Mouse (Mus musculus) Patski (cell line): ENCODE results near the gene Mbnl1. TPM values are rescaled to one million over a fixed set of nuclear protein-coding genes. Genes with fewer than 3 reads are reported as not detected.

Experiments
- ATAC-seq: fragments of 100-300 bp; one replicate; pipeline ENCODE4 v1.8.0; 2021
- CTCF ChIA-PET: fragments of 350-600 bp; sonication (Branson Sonifier 250); formaldehyde crosslinking; loops from one replicate; lab custom pipeline; 2022; ENCODE audit warnings: inconsistent platforms; lab: Charles Lee
- POLR2A ChIA-PET: fragments of 350-600 bp; sonication (Branson Sonifier 250); formaldehyde crosslinking; loops from one replicate; lab custom pipeline; 2022; ENCODE audit warnings: antibody characterized with exemption, inconsistent platforms; lab: Charles Lee
- DNase-seq: peaks from one replicate; pipeline ENCODE4 v3.0.0-alpha.2; 2011; ENCODE audit warnings: low read depth, low spot score
- H3K27me3 ChIP-seq: fragments of 371-371 bp; one replicate; pipeline ENCODE4 v1.5.1; 2021
- CTCF ChIP-seq: fragments of 100-300 bp; IDR thresholded peaks from one replicate; pipeline ENCODE4 v1.5.1; 2021
- in situ Hi-C: fragments of 300-500 bp; cut with MboI; formaldehyde crosslinking; loops from 3 replicates; pipeline ENCODE4 v1.11.1; 2018; ENCODE audit warnings: low pct_unique_long_range_greater_than_20kb, mixed read lengths
- polyA plus RNA-seq: library from polyadenylated mRNA; unstranded; gene quantifications from one replicate; pipeline ENCODE4 v1.2.3, GENCODE M21; 2021

Mbnl1 gene
- polyA plus RNA-seq, 1 experiment from 2014 or later = 84.9 TPM

GRCm38 (mm10) chr3:60556596-60556995 lies 84.0 kb downstream of the Mbnl1 start:
- TF ChIP-seq CTCF = no peak
- no peak for DNase-seq
- in situ Hi-C loops = no loop called here
- ATAC-seq = no peak
- ChIA-PET CTCF (interaction anchor here (0.6 to 2.3 kb wide), 2 partner anchors 24 to 27 kb away, joined by 3 to 6 read pairs; no protein-coding TSS in a partner anchor), POLR2A (no interaction called here)
- no peaks in the 10 kb centered on the region for H3K27me3 ChIP-seq

- DNase-seq (no peak), ATAC-seq (no peak)
- POLR2A ChIA-PET = interaction anchor here (0.6 to 1.2 kb wide), 2 partner anchors 20 to 113 kb away, joined by 3 to 4 read pairs; no protein-coding TSS in a partner anchor
- in situ Hi-C loops = no loop called here
- H3K27me3 ChIP-seq = no peaks in the 10 kb centered on the region
- TF ChIP-seq CTCF = no peak
- CTCF ChIA-PET = interaction anchor here (1.2 kb wide), 1 partner anchor 41 kb away, joined by 5 read pairs; no protein-coding TSS in a partner anchor
These were observed 85.7 kb downstream of the Mbnl1 start for GRCm38 (mm10) chr3:60558252-60558862.

- ChIA-PET CTCF (interaction anchor here (1.2 kb wide), 1 partner anchor 18 kb away, joined by 5 read pairs; no protein-coding TSS in a partner anchor), POLR2A (interaction anchor here (0.6 kb wide), 2 partner anchors 49 to 58 kb away, joined by 3 to 4 read pairs; no protein-coding TSS in a partner anchor)
- ATAC-seq (no peak), DNase-seq (no peak)
- TF ChIP-seq CTCF = no peak
- in situ Hi-C loops = no loop called here
- H3K27me3 ChIP-seq = no peaks in the 10 kb centered on the region
These were observed 87.1 kb downstream of the Mbnl1 start for GRCm38 (mm10) chr3:60559762-60560161.

GRCm38 (mm10) chr3:60563529-60564243 lies 91.1 kb downstream of the Mbnl1 start:
- no peaks in the 10 kb centered on the region for H3K27me3 ChIP-seq
- DNase-seq = no peak
- in situ Hi-C loops = no loop called here
- CTCF ChIA-PET = interaction anchor here (1.0 to 3.1 kb wide), 6 partner anchors 8 to 45 kb away, joined by 3 to 16 read pairs (median 4); no protein-coding TSS in a partner anchor
- no peak for ATAC-seq
- TF ChIP-seq CTCF = no peak
- POLR2A ChIA-PET = interaction anchor here (0.6 to 1.5 kb wide), 2 partner anchors 15 to 32 kb away, joined by 3 to 4 read pairs; no protein-coding TSS in a partner anchor

- CTCF ChIA-PET = interaction anchor here (1.0 to 3.1 kb wide), 7 partner anchors 9 to 84 kb away, joined by 3 to 16 read pairs (median 4); no protein-coding TSS in a partner anchor
These were observed 91.6 kb downstream of the Mbnl1 start for GRCm38 (mm10) chr3:60564244-60564643.

GRCm38 (mm10) chr3:60565204-60565603 lies 92.6 kb downstream of the Mbnl1 start:
- ATAC-seq (no peak), DNase-seq (no peak)
- TF ChIP-seq CTCF = no peak
- no peaks in the 10 kb centered on the region for H3K27me3 ChIP-seq
- POLR2A ChIA-PET = interaction anchor here (0.6 to 1.3 kb wide), 2 partner anchors 11 to 24 kb away, joined by 4 read pairs; no protein-coding TSS in a partner anchor
- in situ Hi-C loops = no loop called here
- CTCF ChIA-PET = interaction anchor here (1.5 to 3.1 kb wide), 2 partner anchors 11 to 85 kb away, joined by 4 to 16 read pairs; no protein-coding TSS in a partner anchor

More at GRCm38 (mm10) chr3:60564244-60564643, 91.6 kb downstream of the Mbnl1 start:
- TF ChIP-seq CTCF = no peak
- no peaks in the 10 kb centered on the region for H3K27me3 ChIP-seq
- ATAC-seq (no peak), DNase-seq (no peak)
- POLR2A ChIA-PET = interaction anchor here (1.5 kb wide), 1 partner anchor 33 kb away, joined by 4 read pairs; no protein-coding TSS in a partner anchor
- in situ Hi-C loops = no loop called here

- ATAC-seq (no peak), DNase-seq (no peak)
- no peak for TF ChIP-seq CTCF
- no peaks in the 10 kb centered on the region for H3K27me3 ChIP-seq
- ChIA-PET POLR2A (interaction anchor here (0.6 to 1.3 kb wide), 2 partner anchors 12 to 23 kb away, joined by 4 read pairs; no protein-coding TSS in a partner anchor), CTCF (interaction anchor here (1.0 to 2.4 kb wide), 6 partner anchors 10 to 34 kb away, joined by 3 to 7 read pairs (median 4); no protein-coding TSS in a partner anchor)
- in situ Hi-C loops = no loop called here
These were observed 93.3 kb downstream of the Mbnl1 start for GRCm38 (mm10) chr3:60565950-60566349.

- ChIA-PET CTCF (interaction anchor here (1.4 to 2.4 kb wide), 3 partner anchors 12 to 37 kb away, joined by 5 to 7 read pairs (median 7); no protein-coding TSS in a partner anchor), POLR2A (interaction anchor here (1.7 kb wide), 1 partner anchor 15 kb away, joined by 5 read pairs; no protein-coding TSS in a partner anchor)
- in situ Hi-C loops = no loop called here
- no peaks in the 10 kb centered on the region for H3K27me3 ChIP-seq
- DNase-seq (no peak), ATAC-seq (no peak)
- TF ChIP-seq CTCF = no peak
These were observed 95.6 kb downstream of the Mbnl1 start for GRCm38 (mm10) chr3:60568171-60568684.

GRCm38 (mm10) chr3:60568801-60569568 lies 96.4 kb downstream of the Mbnl1 start:
- DNase-seq = no peak
- TF ChIP-seq CTCF = no peak
- CTCF ChIA-PET = interaction anchor here (1.2 to 1.4 kb wide), 2 partner anchors 9 to 37 kb away, joined by 3 to 5 read pairs; no protein-coding TSS in a partner anchor

More at GRCm38 (mm10) chr3:60568801-60569568, 96.4 kb downstream of the Mbnl1 start:
- no peak for ATAC-seq
- in situ Hi-C loops = no loop called here
- POLR2A ChIA-PET = interaction anchor here (0.7 to 1.7 kb wide), 2 partner anchors 14 to 30 kb away, joined by 3 to 5 read pairs; no protein-coding TSS in a partner anchor
- no peaks in the 10 kb centered on the region for H3K27me3 ChIP-seq
